Mouse (Mus musculus) spleen, adult 2 months (tissue): Measurements from ENCODE around the gene Ccdc162.

Experiments
- CTCF ChIP-seq: fragments of 200-500 bp; IDR thresholded peaks from 2 replicates; pipeline ENCODE4 v1.5.1; 2011; ENCODE audit warnings: mild to moderate bottlenecking, inconsistent platforms; ENCODE audit not compliant: insufficient read depth, insufficient read length, insufficient replicate concordance; ENCODE audit errors: extremely low read depth
- POLR2A ChIP-seq: fragments of 200-500 bp; IDR thresholded peaks from 2 replicates; pipeline ENCODE4 v1.6.1; 2011; ENCODE audit warnings: low read depth, low read length, inconsistent platforms

DNA sequence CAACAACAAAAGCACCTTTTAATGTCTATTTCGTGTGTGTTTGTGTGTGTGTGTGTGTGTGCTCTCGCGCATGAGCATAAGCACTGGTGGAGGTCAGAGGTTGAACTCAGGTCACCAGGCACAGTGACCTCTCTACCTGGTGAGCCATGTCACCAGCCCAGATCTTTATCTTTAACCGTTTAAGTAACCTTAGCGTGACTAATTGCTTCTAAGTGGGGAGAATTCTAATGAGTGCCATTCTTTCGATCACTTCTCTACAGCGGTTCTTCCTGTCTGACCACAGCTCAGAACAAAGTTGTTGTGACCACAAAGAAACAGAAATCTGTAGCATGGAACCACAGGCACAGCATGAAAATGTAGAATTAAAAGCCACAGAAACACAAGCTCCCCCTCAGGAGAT is 5.0 kb downstream of the Ccdc162 start:
- TF ChIP-seq POLR2A (no peak), CTCF (no peak)
